Mouse (Mus musculus) embryonic fibroblast, embryonic 13.5 days (primary cell): ENCODE measurements at regions not wholly inside any gene's neighbourhood (a gene's known extent, or its start where the extent isn't known, plus 50 kb on each side); places are given as distances from the start of the nearest gene placed in this dataset.

Experiments used
- H3K27ac ChIP-seq: 2 replicates; pipeline ENCODE4 v1.5.1; 2012; ENCODE audit warnings: low read length, control low read depth, inconsistent platforms; ENCODE audit not compliant: insufficient read depth
- H3K4me1 ChIP-seq: 2 replicates; pipeline ENCODE4 v1.6.1; 2011; ENCODE audit warnings: low read length; ENCODE audit not compliant: control insufficient read depth, insufficient read depth
- H3K4me3 ChIP-seq: 2 replicates; pipeline ENCODE4 v1.5.1; 2011; ENCODE audit warnings: mild to moderate bottlenecking, control low read depth, low read length; ENCODE audit not compliant: insufficient read depth
- CTCF ChIP-seq: IDR thresholded peaks from 2 replicates; pipeline ENCODE4 v1.5.1; 2011; ENCODE audit warnings: mild to moderate bottlenecking, control low read depth, low read length, moderate library complexity, borderline replicate concordance; ENCODE audit not compliant: insufficient read depth
- POLR2A ChIP-seq: IDR thresholded peaks from 2 replicates; pipeline ENCODE4 v1.6.1; 2011; ENCODE audit warnings: low read depth, mild to moderate bottlenecking, control low read depth, low read length, moderate library complexity

GRCm38 (mm10) chr15:59888131-59888459 is 128.3 kb downstream of the 4933412E24Rik start:
- Histone ChIP-seq H3K27ac (no peak overlapping the region), H3K4me1 (no peaks in the 10 kb centered on the region), H3K4me3 (no peak overlapping the region)
- no peak for TF ChIP-seq CTCF
- no peak for TF ChIP-seq POLR2A

GRCm38 (mm10) chr15:59887381-59888130 is 128.9 kb downstream of the 4933412E24Rik start:
- Histone ChIP-seq H3K4me3 (no peak overlapping the region), H3K4me1 (no peaks in the 10 kb centered on the region), H3K27ac (no peak overlapping the region)
- TF ChIP-seq POLR2A = no peak
- TF ChIP-seq CTCF = no peak

- Histone ChIP-seq H3K4me1 (no peaks in the 10 kb centered on the region), H3K4me3 (no peak overlapping the region), H3K27ac (no peak overlapping the region)
- TF ChIP-seq POLR2A (no peak), CTCF (no peak)
Measured at GRCm38 (mm10) chr15:59886036-59886435, 130.4 kb downstream of the 4933412E24Rik start.

- TF ChIP-seq POLR2A (no peak), CTCF (no peak)
- Histone ChIP-seq H3K4me1 (no peaks in the 10 kb centered on the region), H3K4me3 (no peak overlapping the region), H3K27ac (no peak overlapping the region)
Measured at GRCm38 (mm10) chr15:59882444-59882843, 134.0 kb downstream of the 4933412E24Rik start.

- H3K27ac ChIP-seq = no peak overlapping the region
- H3K4me3 ChIP-seq = no peak overlapping the region
- TF ChIP-seq CTCF = no peak
- no peak for TF ChIP-seq POLR2A
- H3K4me1 ChIP-seq = no peaks in the 10 kb centered on the region
Measured at GRCm38 (mm10) chr15:59880426-59880825, 136.0 kb downstream of the 4933412E24Rik start.

- TF ChIP-seq CTCF (no peak), POLR2A (no peak)
- H3K4me1 ChIP-seq = no peaks in the 10 kb centered on the region
- H3K4me3 ChIP-seq = no peak overlapping the region
- H3K27ac ChIP-seq = no peak overlapping the region
Measured at GRCm38 (mm10) chr15:59879311-59879710, 137.1 kb downstream of the 4933412E24Rik start.

- Histone ChIP-seq H3K4me1 (no peaks in the 10 kb centered on the region), H3K4me3 (no peak overlapping the region), H3K27ac (no peak overlapping the region)
- TF ChIP-seq CTCF (no peak), POLR2A (no peak)
Measured at GRCm38 (mm10) chr15:59876279-59876742, 140.1 kb downstream of the 4933412E24Rik start.

GRCm38 (mm10) chr15:59866701-59867100 is 149.7 kb downstream of the 4933412E24Rik start:
- H3K4me3 ChIP-seq = no peak overlapping the region
- H3K27ac ChIP-seq = no peak overlapping the region
- TF ChIP-seq CTCF (no peak), POLR2A (no peak)
- H3K4me1 ChIP-seq = peaks cover 4% of the 10 kb centered on the region; the same call in 1 of the 2 replicates

GRCm38 (mm10) chr15:59864746-59865499 is 151.5 kb downstream of the 4933412E24Rik start:
- no peak for TF ChIP-seq POLR2A
- Histone ChIP-seq H3K27ac (no peak overlapping the region), H3K4me1 (peaks cover 4% of the 10 kb centered on the region; the same call in 1 of the 2 replicates), H3K4me3 (no peak overlapping the region)

GRCm38 (mm10) chr15:59852271-59853000 is 164.0 kb downstream of the 4933412E24Rik start:
- TF ChIP-seq POLR2A (no peak), CTCF (no peak)
- H3K4me3 ChIP-seq = no peak overlapping the region
- H3K4me1 ChIP-seq = no peaks in the 10 kb centered on the region
- H3K27ac ChIP-seq = no peak overlapping the region
